Mouse (Mus musculus): ENCODE measurements around the gene Rnf128.

Rnf128 gene

GRCm38 (mm10) chrX:139622071-139622470 lies 59.0 kb downstream of the Rnf128 start:
- no peak for DNase-seq (ENCODE audit: low spot score in 2 of 2)

GRCm38 (mm10) chrX:139634758-139635157 lies 71.6 kb downstream of the Rnf128 start:
- no peak for DNase-seq (ENCODE audit: low spot score in 2 of 2)

- DNase-seq (ENCODE audit: low spot score in 2 of 2): no peak
These were observed 76.6 kb downstream of the Rnf128 start for GRCm38 (mm10) chrX:139639744-139640143.

GRCm38 (mm10) chrX:139640418-139640817 lies 77.3 kb downstream of the Rnf128 start:
- no peak for DNase-seq (ENCODE audit: low spot score in 2 of 2)

- DNase-seq (ENCODE audit: low spot score in 2 of 2): no peak
These were observed 89.1 kb downstream of the Rnf128 start for GRCm38 (mm10) chrX:139652226-139652625.

- DNase-seq (ENCODE audit: low spot score in 2 of 2): no peak
These were observed 90.2 kb downstream of the Rnf128 start for GRCm38 (mm10) chrX:139653292-139653691.

- no peak for DNase-seq (ENCODE audit: low spot score in 2 of 2)
These were observed 91.4 kb downstream of the Rnf128 start for GRCm38 (mm10) chrX:139654350-139655063.

- no peak for DNase-seq (ENCODE audit: low spot score in 2 of 2)
These were observed 99.0 kb downstream of the Rnf128 start for GRCm38 (mm10) chrX:139662111-139662510.

GRCm38 (mm10) chrX:139665829-139666228 lies 102.7 kb downstream of the Rnf128 start:
- no peak for DNase-seq (ENCODE audit: low spot score in 2 of 2)

GRCm38 (mm10) chrX:139684410-139684774 lies 121.3 kb downstream of the Rnf128 start:
- DNase-seq (ENCODE audit: low spot score in 2 of 2): peak in 1 of 2 experiments; percentile 2

- peak; percentile 22 to 57 for DNase-seq (ENCODE audit: low spot score in 2 of 2)
These were observed 121.9 kb downstream of the Rnf128 start, which contains the start of gene Tbc1d8b for GRCm38 (mm10) chrX:139684775-139685695. Gene Tbc1d8b, plus strand, starts transcription at chrX:139684996.

- DNase-seq (ENCODE audit: low spot score in 2 of 2): no peak
These were observed 151.3 kb downstream of the Rnf128 start, which contains the start of gene Gm15013 for GRCm38 (mm10) chrX:139714381-139714780. Gene Gm15013, minus strand, starts transcription at chrX:139714481.

- no peak for DNase-seq (ENCODE audit: low spot score in 2 of 2)
These were observed 159.2 kb downstream of the Rnf128 start for GRCm38 (mm10) chrX:139722350-139722749.
